Mouse (Mus musculus) heart, embryonic 10.5 days (tissue): ENCODE measurements around the gene Megf6. TPM values are rescaled to one million over a fixed set of nuclear protein-coding genes. Genes with fewer than 3 reads are reported as not detected.

Source experiments
- DNase-seq: peaks from one replicate; pipeline ENCODE4 v3.0.0-alpha.2; 2017; ENCODE audit warnings: low spot score
- H3K27ac ChIP-seq: fragments of 300-500 bp; sonication (generic); 2 replicates; pipeline ENCODE4 v1.5.1; 2016; ENCODE audit warnings: mild to moderate bottlenecking
- H3K27me3 ChIP-seq: fragments of 300-500 bp; sonication (generic); 2 replicates; pipeline ENCODE4 v1.6.1; 2016; ENCODE audit warnings: mild to moderate bottlenecking; ENCODE audit not compliant: poor library complexity, insufficient read depth, severe bottlenecking
- H3K36me3 ChIP-seq: fragments of 300-500 bp; sonication (generic); 2 replicates; pipeline ENCODE4 v1.6.1; 2016; ENCODE audit warnings: mild to moderate bottlenecking, moderate library complexity
- H3K4me1 ChIP-seq: fragments of 300-500 bp; sonication (generic); 2 replicates; pipeline ENCODE4 v1.6.1; 2016; ENCODE audit warnings: mild to moderate bottlenecking
- H3K4me3 ChIP-seq: fragments of 300-500 bp; sonication (generic); 2 replicates; pipeline ENCODE4 v1.5.1; 2016; ENCODE audit warnings: mild to moderate bottlenecking, moderate library complexity
- H3K9me3 ChIP-seq: fragments of 300-500 bp; sonication (generic); 2 replicates; pipeline ENCODE4 v1.6.1; 2016; ENCODE audit warnings: mild to moderate bottlenecking, moderate library complexity
- WGBS: fragments of 180-500 bp; shearing (Covaris S2); methylation state at CpG from one replicate; pipeline ENCODE4 v1.1.7; 2016; 5-methylcytosine and 5-hydroxymethylcytosine counted together
- polyA plus RNA-seq: library from polyadenylated mRNA; unstranded; fragments of >200 nt; fragmentation: Nextera tagmentation; extraction: Ambion mirVana; gene quantifications from 2 replicates; pipeline ENCODE4 v1.2.1, GENCODE M21; 2016

Megf6 gene
- polyA plus RNA-seq, 1 experiment from 2014 or later, result 13.5 TPM

DNA sequence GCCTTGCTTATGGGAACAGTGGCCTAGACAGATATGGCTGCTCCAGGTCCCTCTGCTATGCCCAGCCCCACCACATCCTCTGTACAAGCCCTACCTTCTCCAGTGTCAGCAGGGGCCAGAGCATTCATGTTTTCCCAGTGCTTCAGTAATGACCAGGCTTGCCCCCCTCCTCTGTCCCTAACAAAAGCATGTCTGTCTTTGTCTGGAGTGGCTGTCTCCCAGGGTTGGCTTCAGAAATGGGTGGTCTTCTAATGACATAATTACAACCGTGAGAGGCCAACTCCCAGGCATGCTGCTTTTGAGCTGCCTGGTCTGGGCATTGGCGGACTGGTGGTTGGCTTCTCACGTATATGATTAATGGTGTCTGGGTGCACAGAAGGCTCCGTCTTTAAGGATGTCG, 31.0 kb downstream of the Megf6 start:
- H3K4me3 ChIP-seq, result no peak overlapping the region
- DNase-seq, result no peak
- H3K36me3 ChIP-seq, result no peaks in the 10 kb centered on the region
- WGBS, result 63% methylated on average over 5 of the region's 5 CpGs
- no peaks in the 10 kb centered on the region for H3K9me3 ChIP-seq
- peaks cover 39% of the 10 kb centered on the region for H3K4me1 ChIP-seq
- 0 out of 2 replicates have a peak, but pooled peaks cover 17% of the 10 kb centered on the region for H3K27me3 ChIP-seq
- no peak overlapping the region for H3K27ac ChIP-seq

DNA sequence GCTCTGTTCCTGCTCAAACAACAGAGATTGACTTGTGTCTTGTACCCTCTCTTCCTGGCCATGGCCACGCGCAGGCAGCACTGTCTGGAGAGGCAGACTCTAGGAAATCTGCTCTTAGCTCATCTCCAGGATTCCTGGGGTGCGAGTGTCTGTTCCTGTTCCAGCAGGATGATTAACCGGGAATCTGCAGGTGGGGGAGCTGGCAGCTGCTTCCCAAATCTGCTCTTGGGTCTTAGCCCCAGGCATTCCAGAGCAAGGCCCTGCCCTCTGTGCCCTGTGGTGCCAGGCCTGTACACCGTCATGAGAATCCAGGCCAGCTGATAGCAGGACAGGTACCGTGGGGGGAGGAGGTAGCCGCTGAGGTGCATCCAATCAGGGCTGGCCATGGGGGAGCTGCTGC, 34.0 kb downstream of the Megf6 start:
- H3K36me3 ChIP-seq, result no peaks in the 10 kb centered on the region
- H3K27me3 ChIP-seq, result peaks cover 27% of the 10 kb centered on the region; the same call in 1 of the 2 replicates
- H3K9me3 ChIP-seq, result no peaks in the 10 kb centered on the region
- DNase-seq, result no peak
- H3K27ac ChIP-seq, result no peak overlapping the region
- no peak overlapping the region for H3K4me3 ChIP-seq
- WGBS, result 71% methylated on average over 7 of the region's 7 CpGs
- H3K4me1 ChIP-seq, result peaks cover 18% of the 10 kb centered on the region

DNA sequence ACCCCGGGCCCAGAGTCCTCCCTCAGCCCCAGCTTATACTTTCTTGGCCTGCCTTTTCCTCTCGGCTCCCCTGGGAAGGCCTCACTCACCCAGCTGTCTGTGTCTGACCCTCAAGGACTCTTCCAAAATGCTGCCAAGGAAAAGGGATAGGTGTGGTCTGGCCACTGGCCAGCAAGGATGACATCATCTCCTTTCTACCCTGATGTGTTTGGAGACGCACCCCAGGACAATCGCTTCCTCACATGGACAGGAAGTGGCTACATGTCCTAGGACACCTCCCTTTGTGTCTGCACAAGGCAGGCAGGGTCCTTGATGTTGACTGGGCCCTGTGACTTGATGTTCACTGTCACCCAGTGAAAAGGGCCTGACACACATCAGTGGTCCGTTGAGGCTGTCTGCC, 34.9 kb downstream of the Megf6 start:
- Histone ChIP-seq H3K27me3 (peaks cover 34% of the 10 kb centered on the region; the same call in 1 of the 2 replicates), H3K9me3 (no peaks in the 10 kb centered on the region), H3K4me1 (peaks cover 25% of the 10 kb centered on the region), H3K36me3 (no peaks in the 10 kb centered on the region), H3K4me3 (no peak overlapping the region), H3K27ac (no peak overlapping the region)
- no peak for DNase-seq
- 59% methylated on average over 5 of the region's 5 CpGs for WGBS

DNA sequence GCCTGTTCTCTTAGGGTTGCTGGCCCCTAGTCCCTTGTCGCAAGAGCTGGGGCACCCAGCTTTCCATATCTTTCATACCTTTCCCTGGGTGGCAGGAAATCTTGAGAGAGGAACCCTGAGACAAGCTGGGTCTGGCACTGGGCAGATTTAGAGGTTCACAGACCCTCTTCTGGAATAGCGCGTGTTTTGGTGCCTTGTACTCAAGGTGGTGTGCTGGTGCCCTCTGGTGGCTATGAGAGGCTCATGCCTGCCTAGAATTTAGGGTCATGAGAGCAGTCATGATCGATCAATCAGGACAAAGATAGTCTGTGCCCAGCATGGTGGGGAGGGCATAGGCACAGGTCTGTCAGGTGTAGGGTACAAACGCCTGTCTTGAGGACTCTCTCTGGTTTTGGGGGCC, 36.7 kb downstream of the Megf6 start:
- no peak overlapping the region for H3K27ac ChIP-seq
- WGBS, result 16% methylated on average over 5 of the region's 5 CpGs
- H3K27me3 ChIP-seq, result peaks cover 36% of the 10 kb centered on the region; the same call in 1 of the 2 replicates
- H3K9me3 ChIP-seq, result no peaks in the 10 kb centered on the region
- no peak overlapping the region for H3K4me3 ChIP-seq
- H3K36me3 ChIP-seq, result no peaks in the 10 kb centered on the region
- peak; percentile 83 for DNase-seq
- H3K4me1 ChIP-seq, result peaks cover 25% of the 10 kb centered on the region

DNA sequence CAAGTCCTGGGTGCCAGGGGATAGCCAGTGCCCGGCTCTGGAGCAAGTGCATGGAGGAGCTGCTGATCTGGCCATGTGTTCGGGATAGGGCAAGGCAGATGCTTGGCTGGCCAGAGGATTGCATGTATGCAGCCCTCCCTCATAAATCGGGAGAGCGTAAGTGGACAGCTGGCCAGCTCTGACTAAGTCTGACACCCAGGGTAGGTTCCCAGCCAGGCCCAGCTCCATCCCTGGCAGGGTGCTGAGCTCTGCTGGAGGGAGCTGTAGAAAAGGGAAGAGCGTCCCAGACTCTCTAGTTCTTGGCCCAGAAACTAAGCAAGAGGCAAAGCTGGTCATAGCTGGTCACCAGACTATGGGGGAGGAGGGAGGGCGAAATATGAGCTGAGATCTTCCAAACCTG, 38.5 kb downstream of the Megf6 start:
- Histone ChIP-seq H3K27ac (no peak overlapping the region), H3K4me3 (no peak overlapping the region), H3K36me3 (no peaks in the 10 kb centered on the region), H3K9me3 (no peaks in the 10 kb centered on the region), H3K27me3 (peaks cover 20% of the 10 kb centered on the region; the same call in 1 of the 2 replicates), H3K4me1 (peaks cover 38% of the 10 kb centered on the region)
- WGBS, result 52% methylated on average over 6 of the region's 6 CpGs
- DNase-seq, result no peak

DNA sequence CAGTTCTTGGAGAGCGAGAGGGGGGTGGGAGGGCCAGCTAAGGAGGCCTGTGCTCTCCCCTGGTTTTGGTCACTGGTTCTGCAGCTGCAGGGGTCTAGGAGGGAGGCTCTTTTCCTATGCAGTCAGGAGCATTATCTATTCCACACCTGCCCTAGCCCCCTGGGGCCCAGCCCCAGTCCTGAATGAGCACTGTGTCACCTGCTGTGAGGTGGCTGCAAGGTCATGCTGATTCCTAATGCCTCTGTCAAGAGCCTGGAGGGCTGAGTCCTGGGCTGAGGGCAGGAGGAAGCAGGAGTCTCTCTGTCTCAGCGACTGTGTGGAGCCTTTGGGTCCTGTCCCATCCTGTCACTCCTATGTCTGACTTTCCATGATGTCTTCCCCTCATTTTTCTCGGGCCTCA, 39.3 kb downstream of the Megf6 start:
- Histone ChIP-seq H3K4me1 (peaks cover 40% of the 10 kb centered on the region), H3K4me3 (no peak overlapping the region), H3K27me3 (peaks cover 19% of the 10 kb centered on the region; the same call in 1 of the 2 replicates), H3K9me3 (no peaks in the 10 kb centered on the region), H3K27ac (0 out of 2 replicates have a peak overlapping the region, but pooled peaks have one; percentile 4), H3K36me3 (no peaks in the 10 kb centered on the region)
- no peak for DNase-seq
- 12% methylated on average over 3 of the region's 3 CpGs for WGBS

DNA sequence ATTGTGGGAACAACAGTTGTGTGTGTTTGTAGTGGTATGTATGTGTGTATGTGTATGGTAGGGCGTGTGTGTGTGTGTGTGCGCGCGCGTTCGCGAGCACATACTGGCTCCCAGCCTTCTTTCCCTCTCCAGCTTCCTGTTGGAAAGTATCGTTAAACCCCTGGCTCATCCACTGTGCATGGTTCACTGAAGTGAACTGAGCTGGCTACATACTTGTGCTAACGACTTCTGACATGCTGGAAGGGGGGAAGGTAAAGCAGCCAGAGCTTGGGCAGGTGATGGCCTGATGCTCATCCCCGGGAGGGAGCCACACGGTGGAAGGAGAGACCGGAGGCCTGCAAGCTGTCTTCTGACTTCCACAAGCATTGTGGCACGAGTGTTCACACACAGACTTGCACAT, 40.9 kb downstream of the Megf6 start:
- Histone ChIP-seq H3K27me3 (peaks cover 19% of the 10 kb centered on the region; the same call in 1 of the 2 replicates), H3K9me3 (no peaks in the 10 kb centered on the region), H3K4me1 (peaks cover 28% of the 10 kb centered on the region), H3K4me3 (no peak overlapping the region), H3K36me3 (no peaks in the 10 kb centered on the region), H3K27ac (no peak overlapping the region)
- WGBS, result 79% methylated on average over 13 of the region's 13 CpGs
- no peak for DNase-seq

DNA sequence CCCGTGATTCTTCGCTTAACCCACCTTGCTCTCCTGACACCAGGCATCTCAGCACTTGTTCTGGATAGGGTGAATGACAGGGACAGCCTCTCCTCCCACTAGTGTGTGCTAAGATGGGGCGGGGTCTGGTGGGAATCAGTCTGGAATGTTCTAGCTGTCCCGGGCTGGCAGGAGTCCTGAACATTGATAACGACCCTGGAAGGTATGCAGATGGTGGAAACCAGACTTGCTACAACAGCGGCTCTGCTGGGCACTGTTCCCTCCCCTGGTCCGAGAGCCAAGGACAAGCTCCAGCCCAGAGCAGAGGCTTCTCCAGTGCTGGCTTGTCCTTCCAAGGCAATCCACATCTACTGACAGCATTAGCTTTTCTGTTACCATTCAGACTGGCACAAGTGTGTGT, 43.1 kb downstream of the Megf6 start:
- H3K27me3 ChIP-seq, result peaks cover 18% of the 10 kb centered on the region; the same call in 1 of the 2 replicates
- H3K27ac ChIP-seq, result peak overlapping the region; percentile 62; the same call in 1 of the 2 replicates
- no peaks in the 10 kb centered on the region for H3K36me3 ChIP-seq
- peaks cover 42% of the 10 kb centered on the region for H3K4me1 ChIP-seq
- H3K4me3 ChIP-seq, result no peak overlapping the region
- WGBS, result 35% methylated on average over 7 of the region's 7 CpGs
- H3K9me3 ChIP-seq, result no peaks in the 10 kb centered on the region
- DNase-seq, result no peak

DNA sequence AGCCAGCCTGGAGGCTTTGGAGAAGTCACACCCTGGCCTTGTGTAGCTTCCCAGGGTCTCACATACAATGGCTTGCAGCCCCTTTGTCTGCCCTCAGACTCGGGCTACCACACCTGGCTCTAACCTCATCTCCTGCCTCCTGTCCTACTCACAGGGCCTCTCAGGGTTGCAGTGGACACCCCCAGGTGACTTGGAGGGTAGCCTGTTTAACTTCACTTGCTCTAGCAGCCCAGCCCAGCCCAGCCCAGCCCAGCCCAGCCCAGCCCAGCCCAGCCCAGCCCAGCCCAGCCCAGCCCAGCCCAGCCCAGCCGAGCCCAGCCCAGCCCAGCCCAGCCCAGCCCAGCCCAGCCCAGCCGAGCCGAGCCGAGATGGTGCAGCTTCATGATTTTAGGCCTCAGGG, 43.5 kb downstream of the Megf6 start:
- 8% methylated on average over 5 of the region's 5 CpGs for WGBS
- no peaks in the 10 kb centered on the region for H3K36me3 ChIP-seq
- peaks cover 43% of the 10 kb centered on the region for H3K4me1 ChIP-seq
- H3K4me3 ChIP-seq, result no peak overlapping the region
- H3K27ac ChIP-seq, result peak overlapping the region; percentile 62; the same call in 1 of the 2 replicates
- no peak for DNase-seq
- peaks cover 13% of the 10 kb centered on the region; the same call in 1 of the 2 replicates for H3K27me3 ChIP-seq
- no peaks in the 10 kb centered on the region for H3K9me3 ChIP-seq

DNA sequence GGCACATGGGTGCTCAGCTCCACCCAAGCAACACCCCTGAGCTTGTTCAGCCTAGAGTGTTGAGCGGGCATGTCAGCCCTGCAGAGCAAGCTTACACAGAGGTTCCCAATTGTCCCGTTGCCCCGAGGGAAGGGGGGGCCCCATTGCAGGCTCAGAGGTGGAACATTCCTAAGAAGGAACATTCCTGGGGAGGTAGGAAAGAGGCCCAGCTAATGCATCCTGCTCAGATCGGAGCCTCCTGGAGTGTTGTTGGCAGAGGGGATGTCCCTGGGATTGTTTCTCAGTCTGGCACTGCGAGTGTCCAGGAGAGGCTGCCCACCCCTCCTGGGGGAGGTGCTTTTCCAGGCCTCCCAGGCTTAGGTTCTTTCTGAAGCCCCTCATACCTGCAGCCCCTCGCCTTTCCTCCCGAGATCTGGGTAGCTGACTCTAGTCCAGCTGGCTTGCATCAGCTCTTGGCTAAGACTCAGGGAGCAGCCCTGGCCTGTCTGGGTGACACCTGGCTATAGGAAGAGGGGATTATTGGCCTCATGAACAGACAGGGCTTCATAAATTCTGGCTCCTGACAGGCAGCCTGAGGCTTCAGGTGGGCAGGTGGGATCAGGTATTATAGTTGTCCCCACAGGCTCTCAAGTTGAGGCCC, 47.3 kb downstream of the Megf6 start:
- Histone ChIP-seq H3K27ac (no peak overlapping the region; the same call in 1 of the 2 replicates), H3K9me3 (no peaks in the 10 kb centered on the region), H3K4me1 (peaks cover 49% of the 10 kb centered on the region), H3K27me3 (peaks cover 23% of the 10 kb centered on the region; the same call in 1 of the 2 replicates), H3K4me3 (no peak overlapping the region), H3K36me3 (no peaks in the 10 kb centered on the region)
- 61% methylated on average over 7 of the region's 7 CpGs for WGBS
- no peak for DNase-seq

DNA sequence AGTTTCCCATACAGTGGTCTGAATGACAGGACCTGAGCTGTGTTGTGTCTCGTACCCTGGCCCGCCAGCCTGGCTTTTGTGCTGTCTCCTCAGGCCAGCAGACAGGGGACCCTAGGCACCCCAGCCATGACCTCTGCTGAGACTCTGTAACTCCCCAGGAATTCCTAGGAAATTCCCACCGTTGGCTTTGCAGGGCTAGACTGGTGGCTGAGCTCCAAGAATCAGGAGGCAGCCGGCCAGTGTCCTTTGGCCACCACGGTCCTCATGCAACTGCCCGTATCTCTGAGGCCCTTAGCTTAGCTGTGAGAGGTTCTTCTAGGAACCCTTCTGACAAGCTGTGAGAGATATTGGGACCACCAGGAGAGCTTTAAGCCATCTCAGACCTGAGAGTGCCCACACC, 52.2 kb downstream of the Megf6 start:
- Histone ChIP-seq H3K27ac (peak overlapping the region; percentile 18; the same call in 1 of the 2 replicates), H3K9me3 (no peaks in the 10 kb centered on the region), H3K36me3 (no peaks in the 10 kb centered on the region), H3K4me3 (no peak overlapping the region), H3K27me3 (peaks cover 40% of the 10 kb centered on the region; the same call in 1 of the 2 replicates), H3K4me1 (peaks cover 65% of the 10 kb centered on the region)
- no peak for DNase-seq
- 65% methylated on average over 6 of the region's 6 CpGs for WGBS

DNA sequence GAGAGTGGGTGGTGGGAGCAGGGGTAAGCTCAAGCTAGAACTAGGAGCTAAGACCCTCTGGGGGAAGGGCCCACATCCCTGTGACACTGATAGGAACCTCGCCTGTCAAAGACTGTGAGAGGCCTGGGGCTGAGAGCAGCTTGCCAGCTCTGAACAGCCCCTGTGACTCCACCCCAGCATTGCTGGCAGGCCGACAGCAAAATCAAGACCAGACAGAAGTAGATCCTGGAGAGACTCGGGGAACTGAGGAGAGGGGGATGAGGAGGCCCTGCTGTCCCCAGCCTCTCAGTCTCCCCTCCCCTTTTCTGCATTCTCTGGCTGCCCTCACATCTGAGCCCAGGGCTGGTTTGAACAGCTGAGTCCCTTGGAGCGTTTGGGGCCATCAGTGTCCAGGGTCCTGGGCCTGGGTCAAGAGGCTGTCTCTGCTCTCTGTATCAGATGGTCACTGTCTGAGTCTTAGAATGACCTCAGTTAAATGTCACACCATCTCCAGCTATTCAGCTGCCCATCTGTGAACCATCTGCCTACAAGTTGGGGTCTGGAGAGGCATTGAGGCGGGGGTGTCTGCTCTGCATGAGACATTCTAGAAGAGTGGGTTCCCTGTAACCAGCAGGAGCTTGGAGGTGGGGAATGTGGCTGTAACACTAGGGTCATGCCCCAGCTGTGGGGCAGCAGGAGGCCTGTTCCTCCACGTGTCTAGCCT, 53.9 kb downstream of the Megf6 start:
- no peaks in the 10 kb centered on the region for H3K9me3 ChIP-seq
- H3K4me1 ChIP-seq, result peaks cover 69% of the 10 kb centered on the region
- no peaks in the 10 kb centered on the region for H3K36me3 ChIP-seq
- peaks cover 38% of the 10 kb centered on the region; the same call in 1 of the 2 replicates for H3K27me3 ChIP-seq
- 16% methylated on average over 6 of the region's 6 CpGs for WGBS
- H3K4me3 ChIP-seq, result no peak overlapping the region
- no peak for DNase-seq
- peak overlapping the region; percentile 25 for H3K27ac ChIP-seq

DNA sequence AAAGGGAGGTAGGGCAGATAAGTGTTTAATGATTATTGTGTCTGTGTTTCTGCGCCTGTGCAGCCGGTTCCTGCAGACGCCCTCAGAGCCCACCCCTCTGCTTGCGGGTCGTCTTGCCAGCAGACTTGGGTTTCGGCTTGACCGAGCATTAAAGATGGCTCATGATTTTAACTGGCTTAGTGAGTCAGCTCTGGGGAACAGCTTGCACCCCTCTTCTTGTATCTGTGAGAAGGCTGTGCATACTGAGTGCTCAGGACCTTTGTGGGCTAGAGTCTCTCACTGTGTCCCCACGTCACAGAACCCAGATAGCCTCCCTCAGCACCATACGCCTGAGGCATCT, 54.4 kb downstream of the Megf6 start:
- no peak for DNase-seq
- Histone ChIP-seq H3K9me3 (no peaks in the 10 kb centered on the region), H3K36me3 (no peaks in the 10 kb centered on the region), H3K27me3 (0 out of 2 replicates have a peak, but pooled peaks cover 32% of the 10 kb centered on the region), H3K4me1 (peaks cover 67% of the 10 kb centered on the region), H3K4me3 (no peak overlapping the region), H3K27ac (peak overlapping the region; percentile 25; the same call in 1 of the 2 replicates)
- 49% methylated on average over 9 of the region's 9 CpGs for WGBS
